Mouse (Mus musculus): ENCODE results near the gene 2900011O08Rik. TPM values are rescaled to one million over a fixed set of nuclear protein-coding genes. Genes with fewer than 3 reads are reported as not detected.
"Not testable (repeated sequence)": the region's sequence is repeated elsewhere in the genome, so short reads cannot be mapped to it uniquely, and the experiment has no call there.

Gene 2900011O08Rik
- polyA plus RNA-seq, 1 experiment from 2014 or later, result 121 TPM

GRCm38 (mm10) chr16:13976358-13976896 is 10.0 kb upstream of the 2900011O08Rik start:
- not testable (repeated sequence) for H3K4me2 ChIP-seq; H3K4me3 ChIP-seq; H3K27me3 ChIP-seq; H3K9me3 ChIP-seq; H3K27ac ChIP-seq (replicated peaks); H3K36me3 ChIP-seq; H3K9ac ChIP-seq; ATAC-seq (ENCODE audit: low read depth); H3K4me1 ChIP-seq (replicated peaks)
- 66% methylated on average over 4 of the region's 4 CpGs for WGBS

GRCm38 (mm10) chr16:13977026-13977425 is 9.4 kb upstream of the 2900011O08Rik start:
- 44% methylated on average over 1 of the region's 1 CpGs for WGBS
- H3K4me2 ChIP-seq; H3K9me3 ChIP-seq; H3K36me3 ChIP-seq; H3K4me3 ChIP-seq; H3K27ac ChIP-seq (replicated peaks); H3K27me3 ChIP-seq; H3K4me1 ChIP-seq (replicated peaks); H3K9ac ChIP-seq; ATAC-seq (ENCODE audit: low read depth): not testable (repeated sequence)

GRCm38 (mm10) chr16:13981726-13982125 is 4.7 kb upstream of the 2900011O08Rik start:
- H3K4me1 ChIP-seq (replicated peaks); H3K9me3 ChIP-seq; H3K36me3 ChIP-seq; H3K9ac ChIP-seq; H3K4me3 ChIP-seq; H3K27ac ChIP-seq (replicated peaks); H3K4me2 ChIP-seq; H3K27me3 ChIP-seq; ATAC-seq (ENCODE audit: low read depth): not testable (repeated sequence)
- WGBS, result 72% methylated on average over 3 of the region's 3 CpGs

DNA sequence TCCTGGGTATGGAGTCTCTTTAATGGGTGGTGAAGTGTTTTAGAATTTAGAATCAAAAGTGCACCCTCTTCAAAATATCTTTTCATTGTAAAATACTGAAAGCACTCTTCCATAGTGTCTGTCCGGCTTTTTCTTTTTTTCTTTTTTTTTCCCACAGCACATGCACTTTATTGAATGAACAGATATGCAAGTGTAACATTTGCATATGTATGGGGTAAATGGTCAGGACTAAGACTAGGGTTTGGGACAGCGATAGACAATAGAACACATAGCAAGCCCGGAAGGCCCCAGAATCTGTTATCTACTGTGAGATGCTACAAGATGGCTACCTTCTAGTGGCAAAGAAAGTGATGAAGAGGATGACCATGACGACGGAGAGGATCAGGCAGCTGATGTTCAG is 3.2 kb upstream of the 2900011O08Rik start:
- H3K4me1 ChIP-seq (replicated peaks), result peaks cover 8% of the 10 kb centered on the region
- no peak overlapping the region for H3K4me2 ChIP-seq
- H3K9me3 ChIP-seq, result no peaks in the 10 kb centered on the region
- 81% methylated on average over 5 of the region's 5 CpGs for WGBS
- no peaks in the 10 kb centered on the region for H3K36me3 ChIP-seq
- no peak overlapping the region for H3K4me3 ChIP-seq
- no peak for ATAC-seq (ENCODE audit: low read depth)
- H3K27ac ChIP-seq (replicated peaks), result no peak overlapping the region
- H3K9ac ChIP-seq, result no peak overlapping the region
- no peaks in the 10 kb centered on the region for H3K27me3 ChIP-seq

- Histone ChIP-seq H3K9ac (peak overlapping the region; percentile 80), H3K9me3 (no peaks in the 10 kb centered on the region), H3K36me3 (0 out of 2 replicates have a peak, but pooled peaks cover 2% of the 10 kb centered on the region), H3K4me2 (peak overlapping the region; percentile 75), H3K4me1 (replicated peaks) (peaks cover 20% of the 10 kb centered on the region), H3K27ac (replicated peaks) (peak overlapping the region; percentile 95), H3K27me3 (no peaks in the 10 kb centered on the region), H3K4me3 (peak overlapping the region; percentile 64)
- 43% methylated on average over 3 of the region's 3 CpGs for WGBS
- peak; percentile 71 for ATAC-seq (ENCODE audit: low read depth)
Measured at GRCm38 (mm10) chr16:13986197-13986573, 219 bp upstream of the 2900011O08Rik start.

- no peak overlapping the region for H3K4me3 ChIP-seq
- no peak overlapping the region for H3K4me2 ChIP-seq
- no peaks in the 10 kb centered on the region for H3K27me3 ChIP-seq
- WGBS, result 76% methylated on average over 11 of the region's 11 CpGs
- peaks cover 17% of the 10 kb centered on the region for H3K4me1 ChIP-seq (replicated peaks)
- H3K9ac ChIP-seq, result no peak overlapping the region
- H3K27ac ChIP-seq (replicated peaks), result no peak overlapping the region
- ATAC-seq (ENCODE audit: low read depth), result no peak
- no peaks in the 10 kb centered on the region for H3K9me3 ChIP-seq
- 0 out of 2 replicates have a peak, but pooled peaks cover 5% of the 10 kb centered on the region for H3K36me3 ChIP-seq
Measured at GRCm38 (mm10) chr16:13992518-13993248, 6.3 kb downstream of the 2900011O08Rik start.

DNA sequence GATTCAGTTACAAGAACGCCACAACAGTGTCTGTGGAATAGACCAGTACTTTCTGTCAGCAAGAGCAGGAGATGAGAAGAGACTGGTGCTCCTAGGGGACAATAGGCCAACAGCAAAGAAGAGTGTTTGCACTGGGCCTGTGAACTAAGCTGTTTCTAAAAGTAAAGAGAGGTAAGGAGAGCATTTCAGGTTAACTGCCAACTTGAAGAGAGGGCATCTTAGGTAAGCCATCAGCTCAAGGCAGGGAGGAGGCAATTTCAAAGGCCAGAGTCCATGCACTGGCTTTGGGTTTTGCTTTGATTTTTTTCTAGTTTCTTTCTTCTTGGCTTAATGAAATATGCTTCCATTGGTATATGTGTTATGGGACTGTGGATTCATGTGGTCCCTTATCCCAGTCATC is 7.7 kb downstream of the 2900011O08Rik start:
- no peak for ATAC-seq (ENCODE audit: low read depth)
- 89% methylated on average over 1 of the region's 1 CpGs for WGBS
- H3K4me1 ChIP-seq (replicated peaks), result peaks cover 3% of the 10 kb centered on the region
- no peak overlapping the region for H3K4me3 ChIP-seq
- H3K36me3 ChIP-seq, result 0 out of 2 replicates have a peak, but pooled peaks cover 5% of the 10 kb centered on the region
- H3K4me2 ChIP-seq, result no peak overlapping the region
- no peak overlapping the region for H3K27ac ChIP-seq (replicated peaks)
- H3K9me3 ChIP-seq, result no peaks in the 10 kb centered on the region
- no peak overlapping the region for H3K9ac ChIP-seq
- no peaks in the 10 kb centered on the region for H3K27me3 ChIP-seq

GRCm38 (mm10) chr16:13994502-13994901 is 8.1 kb downstream of the 2900011O08Rik start:
- Histone ChIP-seq H3K4me2 (no peak overlapping the region), H3K9me3 (no peaks in the 10 kb centered on the region), H3K27me3 (no peaks in the 10 kb centered on the region), H3K4me1 (replicated peaks) (no peaks in the 10 kb centered on the region), H3K9ac (no peak overlapping the region), H3K36me3 (0 out of 2 replicates have a peak, but pooled peaks cover 5% of the 10 kb centered on the region), H3K27ac (replicated peaks) (no peak overlapping the region), H3K4me3 (no peak overlapping the region)
- ATAC-seq (ENCODE audit: low read depth), result no peak
- 96% methylated on average over 1 of the region's 1 CpGs for WGBS

DNA sequence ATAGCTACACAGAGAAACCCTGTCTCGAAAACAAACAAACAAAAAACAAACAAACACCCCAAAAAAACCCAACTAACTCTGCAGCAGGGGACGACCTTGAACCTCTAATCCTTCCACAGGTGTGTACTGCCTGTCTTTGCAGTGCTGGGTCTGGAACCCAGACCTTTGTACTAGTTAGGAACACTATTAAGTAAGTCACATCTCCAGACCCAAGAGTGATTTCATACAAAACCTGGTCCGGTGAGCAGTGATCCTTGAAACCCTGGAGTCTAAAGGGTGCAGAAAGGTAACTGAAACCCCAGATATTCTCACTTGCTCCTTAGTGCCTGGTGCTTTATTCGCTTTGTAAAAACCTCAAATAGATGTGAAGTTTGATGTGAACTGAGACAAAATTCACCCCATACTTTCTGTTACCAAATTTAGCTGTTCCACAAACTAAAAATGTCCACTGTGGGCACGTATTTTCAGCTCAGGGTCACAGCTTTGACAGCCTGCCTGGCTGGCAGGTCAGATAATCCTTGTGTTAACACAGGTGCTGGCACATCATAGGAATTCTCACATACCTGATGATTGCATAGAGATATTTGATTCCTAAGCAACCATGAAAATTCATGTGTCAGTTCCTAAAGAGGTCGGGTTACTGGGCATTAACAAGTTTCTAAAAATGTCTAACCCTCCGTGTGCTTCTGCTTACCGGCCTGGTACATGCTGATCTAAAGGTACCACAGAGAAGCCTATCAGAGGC is 17.2 kb downstream of the 2900011O08Rik start:
- H3K36me3 ChIP-seq, result no peaks in the 10 kb centered on the region
- H3K27me3 ChIP-seq, result no peaks in the 10 kb centered on the region
- no peak overlapping the region for H3K9ac ChIP-seq
- H3K9me3 ChIP-seq, result no peaks in the 10 kb centered on the region
- 68% methylated on average over 8 of the region's 8 CpGs for WGBS
- H3K4me3 ChIP-seq, result no peak overlapping the region
- ATAC-seq (ENCODE audit: low read depth), result no peak
- no peak overlapping the region for H3K4me2 ChIP-seq
- no peak overlapping the region for H3K27ac ChIP-seq (replicated peaks)
- no peaks in the 10 kb centered on the region for H3K4me1 ChIP-seq (replicated peaks)

GRCm38 (mm10) chr16:14004170-14004569 is 17.8 kb downstream of the 2900011O08Rik start:
- H3K4me1 ChIP-seq (replicated peaks), result no peaks in the 10 kb centered on the region
- H3K4me3 ChIP-seq, result no peak overlapping the region
- no peaks in the 10 kb centered on the region for H3K27me3 ChIP-seq
- no peaks in the 10 kb centered on the region for H3K9me3 ChIP-seq
- no peak overlapping the region for H3K9ac ChIP-seq
- 28% methylated on average over 3 of the region's 3 CpGs for WGBS
- ATAC-seq (ENCODE audit: low read depth), result peak; percentile 75; the same call in 1 of the 2 replicates
- no peak overlapping the region for H3K27ac ChIP-seq (replicated peaks)
- 0 out of 2 replicates have a peak, but pooled peaks cover 3% of the 10 kb centered on the region for H3K36me3 ChIP-seq
- H3K4me2 ChIP-seq, result no peak overlapping the region

- WGBS, result 80% methylated on average over 2 of the region's 2 CpGs
Measured at GRCm38 (mm10) chr16:14004726-14005125, 18.3 kb downstream of the 2900011O08Rik start.

DNA sequence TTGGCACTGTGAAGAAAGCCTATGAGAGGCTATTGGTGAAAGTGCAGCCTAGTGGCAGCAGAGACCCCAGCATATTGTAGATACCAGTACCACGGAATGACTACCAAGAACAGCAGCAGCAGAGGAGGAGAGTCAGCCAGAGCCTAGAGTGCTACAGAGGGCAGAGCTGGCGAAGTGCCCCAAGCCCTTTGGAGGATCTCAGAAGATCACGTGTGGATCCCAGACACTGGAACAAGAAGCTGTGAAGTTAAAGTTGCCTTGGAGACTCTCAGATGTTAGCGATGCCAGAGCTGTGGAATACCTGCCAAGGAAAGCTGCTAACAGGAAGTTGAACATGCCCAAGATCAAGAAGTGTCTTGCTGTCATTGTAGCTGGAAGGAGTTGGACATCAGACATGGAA is 18.9 kb downstream of the 2900011O08Rik start:
- no peak overlapping the region for H3K4me2 ChIP-seq
- H3K36me3 ChIP-seq, result 0 out of 2 replicates have a peak, but pooled peaks cover 9% of the 10 kb centered on the region
- H3K27me3 ChIP-seq, result no peaks in the 10 kb centered on the region
- H3K9ac ChIP-seq, result no peak overlapping the region
- H3K4me3 ChIP-seq, result no peak overlapping the region
- no peak overlapping the region for H3K27ac ChIP-seq (replicated peaks)
- ATAC-seq (ENCODE audit: low read depth), result no peak
- H3K4me1 ChIP-seq (replicated peaks), result no peaks in the 10 kb centered on the region
- H3K9me3 ChIP-seq, result no peaks in the 10 kb centered on the region
- 85% methylated on average over 4 of the region's 4 CpGs for WGBS

More at GRCm38 (mm10) chr16:14004726-14005125, 18.3 kb downstream of the 2900011O08Rik start:
- Histone ChIP-seq H3K27me3 (no peaks in the 10 kb centered on the region), H3K27ac (replicated peaks) (no peak overlapping the region), H3K4me1 (replicated peaks) (no peaks in the 10 kb centered on the region), H3K4me2 (no peak overlapping the region), H3K4me3 (no peak overlapping the region), H3K36me3 (0 out of 2 replicates have a peak, but pooled peaks cover 9% of the 10 kb centered on the region), H3K9me3 (no peaks in the 10 kb centered on the region), H3K9ac (no peak overlapping the region)
- ATAC-seq (ENCODE audit: low read depth), result no peak
